Mouse (Mus musculus): Measurements from ENCODE around the gene Lmtk3.

The Lmtk3 gene

DNA sequence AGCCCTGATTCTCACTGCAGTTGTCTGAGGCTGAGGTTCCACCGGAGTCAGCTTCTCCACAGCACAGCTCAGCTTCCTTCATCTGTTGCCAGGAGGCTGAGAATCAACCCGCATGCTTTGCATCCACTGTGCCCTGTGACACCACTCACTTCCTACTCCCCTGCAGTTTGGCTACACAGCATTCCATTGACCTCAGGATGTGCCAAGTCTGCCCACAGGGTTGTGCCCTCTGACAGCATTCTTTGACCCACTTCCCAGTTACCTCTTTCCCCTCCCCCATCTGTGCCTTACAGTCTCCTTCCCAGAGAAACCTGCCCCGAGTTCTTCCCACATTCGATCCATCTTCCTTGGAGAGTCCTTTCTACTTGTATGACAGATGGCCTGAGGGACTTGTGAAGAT lies 1.3 kb upstream of the Lmtk3 start:
- intact Hi-C loops (cut with DNase I), result no loop called here

DNA sequence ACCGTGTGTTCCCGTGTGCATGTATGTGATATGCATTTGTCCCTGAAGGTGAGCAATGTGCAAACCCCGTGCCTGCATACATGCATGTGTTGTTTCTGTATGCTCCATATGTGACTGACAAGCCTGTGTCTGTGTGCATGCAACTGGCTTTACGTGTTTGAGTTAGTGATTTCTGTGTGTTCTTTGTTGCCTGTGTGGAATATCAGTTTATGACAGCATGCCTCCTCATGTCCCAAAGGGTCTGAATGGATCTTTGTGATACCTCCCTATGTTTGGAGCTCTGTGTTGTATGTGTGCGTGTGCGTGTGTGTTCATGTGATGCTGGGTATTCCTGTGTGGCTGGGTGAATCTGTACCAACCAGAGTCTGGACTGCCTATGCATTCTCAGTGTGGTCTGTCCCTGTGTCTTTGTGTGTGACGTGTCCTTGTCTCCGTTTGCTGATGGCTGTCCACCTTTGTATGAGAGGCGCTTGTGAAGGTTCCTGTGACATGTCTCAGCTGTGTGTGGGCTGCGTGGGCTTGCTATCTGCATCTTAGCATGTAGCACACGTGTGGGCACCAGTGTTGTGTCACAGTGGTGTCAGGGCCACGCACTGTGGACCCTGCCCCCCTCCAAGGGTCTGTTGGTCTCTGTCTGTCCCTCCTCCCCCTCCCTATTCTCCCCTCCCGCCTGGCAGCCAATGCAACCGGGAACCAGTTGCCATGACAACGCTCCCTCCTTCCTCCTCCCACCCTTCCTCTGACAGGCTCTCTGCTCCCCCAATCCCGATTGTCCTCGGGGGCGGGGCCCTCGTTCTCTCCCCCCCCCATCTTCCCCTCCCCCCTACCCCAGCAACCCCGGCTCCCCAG lies 1.2 kb downstream of the Lmtk3 start, which contains the start of gene Sult2b1:
TSS of gene Sult2b1 (minus strand) at position 146 of the 849 bp plus-strand sequence.
- intact Hi-C loops (cut with DNase I), result no loop called here

DNA sequence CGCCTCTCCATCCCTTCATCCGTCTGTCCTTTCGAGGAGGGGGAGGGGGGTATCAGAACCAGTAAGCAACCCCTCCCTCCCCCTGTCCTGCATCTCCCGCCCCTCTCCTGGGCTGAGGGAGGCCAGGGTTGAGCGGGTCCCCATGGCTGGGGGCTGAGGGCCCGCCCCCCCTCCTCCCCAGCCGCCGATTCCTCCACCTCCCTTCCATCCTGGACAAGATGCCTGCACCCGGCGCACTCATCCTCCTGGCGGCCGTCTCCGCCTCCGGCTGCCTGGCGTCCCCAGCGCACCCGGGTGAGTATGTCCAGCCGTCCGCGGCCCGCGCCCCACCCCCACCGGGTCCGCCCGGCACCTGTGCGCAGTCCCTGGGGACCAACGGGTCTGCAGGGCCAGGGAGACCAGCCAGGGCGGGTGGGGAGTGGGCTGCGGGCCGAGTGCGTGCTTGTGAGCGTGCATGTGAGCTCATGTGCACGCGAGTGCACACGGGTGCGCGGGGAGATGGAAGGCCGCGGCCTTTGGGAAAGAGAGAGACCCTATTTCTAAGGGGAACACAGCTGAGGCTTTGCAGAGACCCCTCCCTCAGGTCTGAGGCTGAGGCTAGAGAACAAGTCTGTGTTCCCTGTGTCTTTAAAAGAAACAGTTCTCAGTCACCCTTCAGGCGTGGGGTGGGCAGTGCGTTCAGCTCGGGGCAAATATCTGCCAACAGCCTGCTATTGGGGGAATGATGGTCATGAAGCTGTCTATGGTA lies 2.0 kb downstream of the Lmtk3 start:
- intact Hi-C loops (cut with DNase I), result no loop called here

- intact Hi-C loops (cut with DNase I), result no loop called here
Observed at GRCm38 (mm10) chr7:45786136-45786578, 2.6 kb downstream of the Lmtk3 start.

DNA sequence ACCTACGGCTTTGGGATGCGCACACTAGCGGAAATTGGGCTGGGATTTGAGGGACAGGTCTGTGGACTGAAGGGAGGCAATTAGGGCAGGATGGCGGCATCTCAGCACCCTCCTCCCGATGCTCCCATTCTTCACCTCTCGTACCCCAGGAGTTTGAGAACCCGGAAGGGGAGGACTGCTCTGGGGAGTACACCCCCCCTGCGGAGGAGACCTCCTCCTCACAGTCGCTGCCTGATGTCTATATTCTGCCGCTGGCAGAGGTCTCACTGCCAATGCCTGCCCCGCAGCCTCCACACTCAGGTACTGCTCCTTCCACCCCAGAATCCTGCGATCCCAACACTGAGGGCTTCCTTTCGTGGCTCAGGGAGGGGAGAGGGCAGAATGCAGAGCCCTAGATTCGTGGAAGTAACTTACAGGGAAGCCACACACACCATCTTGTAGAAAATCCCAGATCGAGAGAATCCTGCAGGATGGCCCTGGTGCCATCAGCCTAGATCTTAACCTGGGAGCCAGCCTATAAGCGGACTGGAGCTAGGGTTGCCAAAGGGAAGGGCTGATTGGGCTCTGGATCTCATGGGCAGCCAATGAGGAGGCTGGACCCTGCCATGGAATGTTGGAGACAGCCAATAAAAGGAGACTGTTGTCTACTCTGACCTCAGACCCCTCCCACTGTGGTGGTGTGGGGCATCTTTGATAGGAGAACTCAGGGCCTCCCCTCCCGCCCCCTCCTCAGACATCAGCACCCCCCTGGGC lies 3.3 kb downstream of the Lmtk3 start:
- intact Hi-C loops (cut with DNase I), result no loop called here

DNA sequence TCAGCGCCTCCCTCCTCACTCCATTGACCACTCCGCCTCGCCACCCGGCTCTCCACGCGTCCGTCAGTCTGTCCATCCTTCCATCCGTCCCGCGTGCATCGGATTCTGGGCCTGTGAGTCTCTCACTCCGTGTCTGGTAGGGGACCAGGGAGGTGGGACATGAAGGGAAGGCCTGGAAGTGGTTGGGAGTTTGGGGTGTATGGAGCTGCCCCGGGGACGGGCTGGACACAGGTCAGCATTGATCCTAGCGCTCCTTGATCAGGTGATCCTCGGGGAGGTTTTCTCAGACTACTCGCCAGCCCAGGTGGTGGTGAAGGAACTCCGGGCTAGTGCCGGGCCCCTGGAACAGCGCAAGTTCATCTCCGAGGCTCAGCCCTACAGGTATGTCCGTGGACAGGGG lies 4.1 kb downstream of the Lmtk3 start:
- intact Hi-C loops (cut with DNase I), result no loop called here

DNA sequence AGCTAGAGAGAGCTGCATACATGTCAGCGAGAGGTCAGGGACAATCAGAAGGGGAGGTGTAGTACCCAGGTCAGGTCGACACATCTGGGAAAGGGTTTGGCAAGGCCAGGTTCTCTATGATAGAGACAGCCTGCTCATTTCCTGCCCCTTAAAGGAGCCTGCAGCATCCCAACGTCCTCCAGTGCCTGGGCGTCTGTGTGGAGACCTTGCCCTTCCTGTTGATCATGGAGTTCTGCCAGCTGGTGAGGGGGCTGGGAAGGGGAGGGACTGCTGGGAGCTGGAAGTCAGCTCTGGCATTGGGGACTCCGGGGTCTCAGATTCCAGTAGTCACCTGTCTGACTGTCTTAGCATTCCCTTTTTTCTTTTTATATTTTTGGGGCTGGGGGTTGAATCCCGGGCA lies 7.2 kb downstream of the Lmtk3 start:
- intact Hi-C loops (cut with DNase I), result no loop called here

GRCm38 (mm10) chr7:45791756-45792490 lies 8.4 kb downstream of the Lmtk3 start:
- intact Hi-C loops (cut with DNase I), result no loop called here

DNA sequence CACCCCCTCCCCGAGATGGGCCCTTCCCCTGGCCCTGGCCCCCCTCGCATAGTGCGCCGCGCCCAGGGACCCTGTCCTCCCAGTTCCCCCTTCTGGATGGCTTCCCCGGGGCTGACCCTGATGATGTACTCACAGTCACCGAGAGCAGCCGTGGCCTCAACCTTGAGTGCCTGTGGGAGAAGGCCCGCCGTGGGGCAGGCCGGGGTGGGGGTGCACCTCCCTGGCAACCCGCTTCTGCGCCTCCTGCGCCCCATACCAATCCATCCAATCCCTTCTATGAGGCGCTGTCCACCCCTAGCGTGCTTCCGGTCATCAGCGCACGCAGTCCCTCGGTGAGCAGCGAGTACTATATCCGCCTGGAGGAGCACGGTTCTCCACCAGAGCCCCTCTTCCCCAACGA lies 9.7 kb downstream of the Lmtk3 start:
- intact Hi-C loops (cut with DNase I), result no loop called here

DNA sequence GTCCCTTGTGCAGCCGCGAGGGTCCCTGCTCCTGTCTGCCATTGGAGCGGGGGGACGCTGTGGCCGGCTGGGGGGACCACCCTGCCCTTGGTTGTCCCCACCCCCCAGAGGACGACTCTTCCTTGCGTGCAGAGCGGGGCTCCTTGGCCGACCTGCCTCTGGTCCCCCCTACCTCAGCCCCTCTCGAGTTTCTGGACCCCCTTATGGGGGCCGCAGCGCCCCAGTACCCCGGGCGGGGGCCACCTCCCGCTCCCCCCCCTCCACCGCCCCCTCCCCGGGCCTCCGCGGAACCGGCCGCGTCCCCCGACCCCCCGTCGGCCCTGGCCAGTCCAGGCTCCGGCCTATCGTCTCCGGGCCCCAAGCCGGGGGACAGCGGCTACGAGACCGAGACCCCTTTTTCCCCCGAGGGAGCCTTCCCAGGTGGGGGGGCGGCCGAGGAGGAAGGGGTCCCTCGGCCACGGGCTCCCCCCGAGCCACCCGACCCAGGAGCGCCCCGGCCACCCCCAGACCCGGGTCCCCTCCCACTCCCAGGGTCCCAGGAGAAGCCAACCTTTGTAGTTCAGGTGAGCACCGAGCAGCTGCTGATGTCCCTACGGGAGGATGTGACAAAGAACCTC lies 10.5 kb downstream of the Lmtk3 start:
- intact Hi-C loops (cut with DNase I), result no loop called here

DNA sequence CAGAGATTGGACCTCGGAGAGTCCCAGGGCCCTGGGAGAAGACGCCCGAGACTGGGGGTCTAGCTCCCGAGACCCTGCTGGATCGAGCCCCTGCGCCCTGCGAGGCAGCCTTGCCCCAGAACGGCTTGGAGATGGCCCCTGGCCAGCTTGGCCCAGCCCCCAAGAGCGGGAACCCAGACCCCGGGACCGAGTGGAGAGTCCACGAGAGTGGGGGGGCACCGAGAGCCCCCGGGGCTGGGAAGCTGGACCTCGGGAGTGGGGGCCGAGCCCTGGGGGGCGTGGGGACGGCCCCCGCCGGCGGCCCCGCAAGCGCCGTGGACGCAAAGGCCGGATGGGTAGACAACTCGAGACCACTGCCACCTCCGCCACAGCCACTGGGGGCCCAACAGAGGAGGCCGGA lies 11.4 kb downstream of the Lmtk3 start:
- intact Hi-C loops (cut with DNase I), result no loop called here

GRCm38 (mm10) chr7:45796950-45797349 lies 13.4 kb downstream of the Lmtk3 start:
- intact Hi-C loops (cut with DNase I), result no loop called here

DNA sequence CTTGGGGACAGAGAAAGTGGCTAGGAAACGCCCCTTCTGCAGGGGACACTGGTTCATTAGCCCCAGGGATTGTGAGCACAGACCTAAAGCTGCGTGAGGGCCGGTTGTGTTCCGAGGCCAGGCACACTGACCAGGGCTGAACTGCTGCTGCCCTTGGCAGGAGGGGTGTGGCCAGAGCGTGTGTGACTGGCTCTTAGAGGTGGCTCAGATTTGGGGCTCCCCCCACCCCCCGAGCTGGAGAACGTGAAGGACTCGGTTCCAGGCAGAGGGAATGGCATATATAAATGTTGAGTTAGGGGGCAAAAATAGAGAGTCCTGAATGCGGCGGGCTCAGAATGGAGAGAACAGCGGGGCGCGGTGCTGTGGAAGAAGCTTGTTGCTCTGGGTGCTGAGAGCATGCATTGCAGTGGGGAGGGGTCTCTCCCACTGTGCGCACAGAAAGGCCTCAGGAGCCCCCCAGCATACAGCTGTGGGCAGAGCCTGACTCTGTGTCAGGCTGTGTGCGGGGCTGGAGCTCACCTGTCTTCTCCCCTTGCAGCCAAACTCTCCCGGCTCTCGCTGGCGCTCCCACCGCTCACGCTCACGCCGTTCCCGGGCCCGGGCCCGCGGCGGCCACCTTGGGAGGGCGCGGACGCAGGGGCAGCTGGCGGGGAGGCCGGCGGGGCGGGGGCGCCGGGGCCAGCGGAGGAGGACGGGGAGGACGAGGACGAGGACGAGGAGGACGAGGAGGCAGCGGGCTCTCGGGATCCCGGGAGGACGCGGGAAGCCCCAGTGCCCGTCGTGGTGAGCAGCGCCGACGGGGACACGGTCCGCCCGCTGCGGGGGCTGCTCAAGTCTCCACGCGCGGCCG lies 14.3 kb downstream of the Lmtk3 start:
- intact Hi-C loops (cut with DNase I), result no loop called here

DNA sequence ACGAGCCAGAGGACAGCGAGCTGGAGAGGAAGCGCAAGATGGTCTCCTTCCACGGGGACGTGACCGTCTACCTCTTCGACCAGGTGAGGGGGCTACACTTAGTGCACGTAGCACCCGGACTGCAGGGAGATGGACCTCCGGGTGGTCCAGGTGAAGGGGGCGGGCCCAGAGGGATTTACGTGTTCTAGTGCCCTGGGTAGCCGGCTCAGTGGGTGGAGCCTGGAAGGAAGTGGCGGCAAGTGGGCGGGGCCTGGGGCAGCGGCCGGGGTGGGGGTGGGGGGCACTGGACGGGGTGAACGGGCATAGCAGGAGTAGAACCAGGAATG lies 14.9 kb downstream of the Lmtk3 start:
- intact Hi-C loops (cut with DNase I), result no loop called here

GRCm38 (mm10) chr7:45798931-45799330 lies 15.4 kb downstream of the Lmtk3 start:
- intact Hi-C loops (cut with DNase I), result no loop called here

DNA sequence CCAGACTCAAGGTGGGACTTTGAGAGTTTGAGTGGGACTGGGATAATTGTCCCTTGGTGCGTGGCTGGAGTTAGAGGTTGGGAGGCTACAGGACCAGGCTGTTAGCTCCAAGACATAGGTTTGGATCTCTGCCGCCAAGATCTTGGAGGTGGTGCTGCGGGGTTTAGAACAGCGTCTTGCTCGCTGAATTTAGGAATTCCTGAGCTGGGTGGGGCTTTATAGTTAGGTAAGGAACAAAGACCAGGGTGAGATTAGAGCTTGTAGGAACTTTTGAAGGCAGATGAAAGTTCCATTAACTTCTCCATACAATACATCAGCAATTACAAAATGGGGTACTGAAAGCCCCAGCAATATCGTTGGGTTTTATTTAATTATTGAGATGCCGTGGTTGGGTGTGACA lies 16.5 kb downstream of the Lmtk3 start:
- intact Hi-C loops (cut with DNase I), result loop anchor here (10.0 kb wide), 1 partner anchor 135 kb away; no protein-coding TSS in a partner anchor

- intact Hi-C loops (cut with DNase I), result loop anchor here (1.0 to 10.0 kb wide), 2 partner anchors 61 to 134 kb away; no protein-coding TSS in a partner anchor
Observed at GRCm38 (mm10) chr7:45800546-45801204, 17.1 kb downstream of the Lmtk3 start.

DNA sequence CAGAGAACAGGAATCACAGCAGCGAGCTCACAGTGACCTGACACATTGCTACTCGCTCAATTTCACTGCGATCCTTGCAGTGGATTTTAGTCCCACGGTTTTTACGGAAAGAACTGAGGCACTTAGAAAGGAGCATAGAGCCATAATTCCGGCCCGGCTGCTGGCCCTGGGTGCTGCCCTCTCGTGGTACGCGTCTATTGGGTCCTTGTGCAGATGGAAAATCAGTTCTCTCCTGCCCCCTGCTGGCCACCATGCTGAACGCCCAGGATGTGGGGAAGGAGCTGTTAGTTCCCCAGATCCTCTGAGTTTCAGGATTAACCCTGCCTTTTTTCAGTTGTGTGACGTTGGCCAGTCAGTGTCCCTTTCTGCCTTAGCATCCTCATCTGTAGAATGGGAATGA lies 17.8 kb downstream of the Lmtk3 start:
- intact Hi-C loops (cut with DNase I), result loop anchor here (1.0 to 10.0 kb wide), 2 partner anchors 62 to 133 kb away; no protein-coding TSS in a partner anchor

DNA sequence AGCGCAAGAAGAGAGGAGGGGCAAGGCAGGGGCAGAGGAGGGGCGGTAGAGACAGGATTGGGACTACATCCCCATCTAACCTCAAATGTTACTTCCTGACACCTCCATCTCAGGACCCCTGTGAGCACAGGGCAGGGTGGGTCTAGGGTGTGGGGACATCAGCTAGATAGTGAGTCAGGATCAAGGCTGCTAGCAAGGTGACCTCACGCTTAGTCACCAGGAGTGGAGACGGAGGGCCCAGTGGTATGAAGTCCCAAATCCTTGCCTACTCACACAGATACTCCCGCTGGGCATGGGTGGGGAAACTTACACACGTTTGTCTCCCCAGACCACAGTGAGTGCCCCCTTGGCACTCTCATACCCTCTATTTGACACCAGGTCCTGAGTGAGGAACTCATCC lies 19.0 kb downstream of the Lmtk3 start:
- intact Hi-C loops (cut with DNase I), result loop anchor here (1.0 to 10.0 kb wide), 2 partner anchors 11 to 132 kb away; no protein-coding TSS in a partner anchor
